Mouse (Mus musculus) ES-E14 (cell line): ENCODE measurements around the gene Ipo9.

Experiments
- HCFC1 ChIP-seq: IDR thresholded peaks from 2 replicates; pipeline ENCODE4 v1.6.1; 2012; ENCODE audit warnings: low read length, inconsistent platforms, borderline replicate concordance; ENCODE audit not compliant: insufficient read depth
- MAFK ChIP-seq: IDR thresholded peaks from 2 replicates; pipeline ENCODE4 v1.6.1; 2014; ENCODE audit warnings: mild to moderate bottlenecking, low read depth, low read length, inconsistent platforms; ENCODE audit not compliant: insufficient read depth

- TF ChIP-seq HCFC1 (no peak), MAFK (no peak)
Measured at GRCm38 (mm10) chr1:135410967-135411366, 19.3 kb downstream of the Ipo9 start.
